Mouse (Mus musculus) small intestine, adult 2 months (tissue): ENCODE results near the gene Parp11.

Source experiments
- CTCF ChIP-seq: fragments of 200-500 bp; IDR thresholded peaks from 2 replicates; pipeline ENCODE4 v1.5.1; 2012; ENCODE audit warnings: low read depth, mild to moderate bottlenecking, control low read depth, inconsistent platforms, low read length, moderate library complexity, mixed read lengths; ENCODE audit not compliant: insufficient replicate concordance, insufficient read length; ENCODE audit errors: extremely low read depth
- POLR2A ChIP-seq: fragments of 200-500 bp; IDR thresholded peaks from 2 replicates; pipeline ENCODE4 v1.6.1; 2012; ENCODE audit warnings: low read depth, mild to moderate bottlenecking, control low read depth, inconsistent platforms, low read length, moderate library complexity

DNA sequence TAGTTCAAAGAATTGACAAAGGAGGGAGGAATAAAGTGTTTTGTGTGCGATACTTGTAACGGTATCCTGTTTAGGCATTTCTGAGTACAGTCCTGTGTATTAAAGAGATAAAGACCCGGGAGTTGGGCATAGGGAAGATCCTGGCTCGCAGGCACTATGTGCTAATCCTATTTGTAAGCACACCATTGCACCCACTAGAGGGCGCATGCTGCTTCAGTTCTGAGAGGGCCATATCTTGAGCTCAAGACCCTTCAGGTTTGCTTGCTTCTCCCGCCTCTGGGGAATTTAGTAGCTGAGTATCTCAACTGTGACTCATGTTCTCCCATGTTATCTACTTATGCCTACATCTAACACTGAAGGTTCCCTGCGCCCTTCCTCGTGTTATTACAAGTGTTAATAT is 77.8 kb downstream of the Parp11 start:
- peak; percentile 68; the same call in 1 of the 2 replicates for TF ChIP-seq CTCF
- no peak for TF ChIP-seq POLR2A
